Mouse (Mus musculus) liver, embryonic 14.5 days (tissue): ENCODE measurements around the gene Pdik1l.

ENCODE experiments used
- CTCF ChIP-seq: IDR thresholded peaks from 2 replicates; pipeline ENCODE4 v1.5.1; 2016; ENCODE audit warnings: antibody characterized with exemption, low read depth, control low read depth
- EP300 ChIP-seq: IDR thresholded peaks from 2 replicates; pipeline ENCODE4 v1.6.1; 2016; ENCODE audit warnings: antibody characterized with exemption, low read depth

- TF ChIP-seq CTCF = no peak
- no peak for TF ChIP-seq EP300
Observed at GRCm38 (mm10) chr4:134293692-134294163, 6.0 kb upstream of the Pdik1l start.
